Mouse (Mus musculus): Measurements from ENCODE around the gene Trmt1l.

- TF ChIP-seq TCF12 (IDR thresholded peaks at IDR 0.05; ENCODE audit: insufficient read depth, poor library complexity, severe bottlenecking) (no peak), MAX (IDR thresholded peaks at IDR 0.05; ENCODE audit: low read depth) (no peak), POLR2AphosphoS2 (IDR thresholded peaks at IDR 0.05; ENCODE audit: insufficient read length, low read depth) (no peak), CEBPB (IDR thresholded peaks at IDR 0.05; ENCODE audit: insufficient read depth, poor library complexity, severe bottlenecking) (no peak), MYOD1 (IDR thresholded peaks at IDR 0.05; ENCODE audit: control insufficient read depth in 1 of 3, insufficient read length in 2 of 3, low read depth in 2 of 3) (no peak), POLR2A (IDR thresholded peaks at IDR 0.05; ENCODE audit: insufficient read length, low read depth) (no peak), USF1 (IDR thresholded peaks at IDR 0.05; ENCODE audit: low read depth) (no peak), MYOG (IDR thresholded peaks at IDR 0.05; ENCODE audit: control insufficient read depth in 1 of 3, insufficient read depth in 1 of 3, insufficient read length in 2 of 3, low read depth in 2 of 3) (no peak), E2F4 (IDR thresholded peaks at IDR 0.05; ENCODE audit: insufficient read depth) (no peak), REST (IDR thresholded peaks at IDR 0.05; ENCODE audit: insufficient read depth, insufficient read length) (no peak), SRF (IDR thresholded peaks at IDR 0.05; ENCODE audit: control insufficient read depth, insufficient read length, low read depth) (no peak)
Measured at GRCm38 (mm10) chr1:151471429-151471828, 43.1 kb downstream of the Trmt1l start.
